ENCODE assay signal across 11 mouse cellular contexts in the genomic region with DNA sequence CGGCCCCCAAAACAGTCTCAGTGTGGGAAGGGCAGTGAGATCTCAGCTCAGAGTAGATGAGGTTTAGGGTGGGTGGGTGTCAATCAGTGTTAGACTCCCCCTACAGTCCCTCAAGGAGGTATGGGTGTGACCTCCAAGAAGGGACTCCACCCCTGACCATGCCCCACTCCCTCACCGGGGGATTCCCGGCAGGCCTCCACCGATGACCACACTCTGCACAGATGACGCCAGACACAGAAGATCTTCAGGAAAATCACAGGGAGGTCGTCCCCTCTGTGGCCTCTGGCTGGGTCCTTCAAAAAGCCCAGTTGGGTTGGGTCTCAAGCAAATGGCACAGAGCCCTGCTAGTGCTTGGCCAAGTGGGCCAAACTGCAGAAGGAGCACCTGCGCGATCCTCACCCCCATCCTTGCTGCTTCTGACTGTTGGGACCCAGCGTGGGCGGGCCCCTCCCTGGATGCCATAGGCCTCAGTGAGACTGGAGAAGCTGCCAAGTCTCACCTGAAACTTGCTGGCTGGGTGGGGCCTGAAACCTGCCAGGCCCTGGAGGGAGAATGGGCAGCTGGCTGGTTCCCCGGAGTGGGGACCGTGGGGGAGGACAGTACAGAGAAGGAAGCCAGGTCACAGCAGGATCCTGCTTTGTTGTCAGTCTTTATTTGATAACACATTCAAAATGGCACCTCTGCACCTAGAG. TPM values are rescaled to one million over a fixed set of nuclear protein-coding genes. Genes with fewer than 3 reads are reported as not detected.
DNase-seq lines count a peak whose midpoint lies in the region; ATAC-seq lines count a peak whose summit lies in the region.
"Had no signal": no experiment of that assay in that cellular context is flagged by ENCODE, and none has a peak within 500 bp of the region (broad histone marks: within the 10 kb centered on the region; RNA-seq: fewer than 3 reads in every experiment).

No protein-coding gene starts in this region.

- no peaks in the 10 kb centered on the region for H3K36me3 ChIP-seq in stomach, embryonic 16.5 days (ENCODE audit: control insufficient read depth, insufficient read depth, low read length)

- no peak overlapping the region for H3K4me2 ChIP-seq in stomach, embryonic 16.5 days (ENCODE audit: low read depth, low read length)

- ATAC-seq in stomach, embryonic 16.5 days (ENCODE audit: insufficient read depth, low FRiP score) = peak; percentile 18; the same call in 1 of the 2 replicates
- no peak for ATAC-seq in inflammation-experienced regulatory T-cells, adult 6 months

- 63% methylated on average over 12 of the region's 12 CpGs for WGBS in stomach, embryonic 16.5 days

- no peaks in the 10 kb centered on the region for H3K27me3 ChIP-seq in stomach, embryonic 16.5 days (ENCODE audit: control insufficient read depth, insufficient read depth, low read length)

- no peak overlapping the region for H3K4me3 ChIP-seq in stomach, embryonic 16.5 days (replicated peaks; ENCODE audit: low read length)

- peak overlapping the region; percentile 67 for H3K27ac ChIP-seq in stomach, embryonic 16.5 days (ENCODE audit: low read length)

- peaks cover 5% of the 10 kb centered on the region; the same call in 1 of the 2 replicates for H3K4me1 ChIP-seq in stomach, embryonic 16.5 days (ENCODE audit: control insufficient read depth, insufficient read depth, low read length)

- DNase-seq in cerebellum, adult 9-11 months = peak; percentile 30
- DNase-seq in cerebellum, adult 11 months = no peak
- peak; percentile 5 for DNase-seq in right cerebral cortex, postnatal 14 days
- DNase-seq in right cerebral cortex, postnatal 36 days (ENCODE audit: low spot score in 2 of 2) = no peak
- DNase-seq in lung, postnatal 10 days = peak; percentile 33
- DNase-seq in natural killer cell, adult 2 months (ENCODE audit: low spot score in 2 of 2) = no peak
- DNase-seq: kidney, postnatal 36 days had no signal

- no peaks in the 10 kb centered on the region for H3K9me3 ChIP-seq in stomach, embryonic 16.5 days (replicated peaks; ENCODE audit: control insufficient read depth, low read length)

- H3K9ac ChIP-seq in stomach, embryonic 16.5 days (ENCODE audit: low read length) = 0 out of 2 replicates have a peak overlapping the region, but pooled peaks have one; percentile 25

RNA-seq across cellular contexts. Expression of a gene that starts 3.3 kb away (rescaled TPM):
- polyA plus RNA-seq in stomach, embryonic 16.5 days (2015; fragmentation: Nextera tagmentation; extraction: Ambion mirVana) = 17.5 and 21.3 TPM in 2 replicates
- 1 to 10 TPM in 2 of 3 experiments, under 1 TPM in 1; 0.67 to 4.4 (median 3.5) TPM for polyA plus RNA-seq in inflammation-experienced regulatory T-cells, adult 6 months (2017; shearing (Covaris generic))

RNA-seq across cellular contexts. Expression of a gene that starts 33.5 kb away (rescaled TPM):
- 55.0 and 59.9 TPM in 2 replicates for polyA plus RNA-seq in stomach, embryonic 16.5 days (2015; fragmentation: Nextera tagmentation; extraction: Ambion mirVana)
- 10 to 100 TPM; 35.0 to 55.9 (median 51.8) TPM for polyA plus RNA-seq in inflammation-experienced regulatory T-cells, adult 6 months (2017; shearing (Covaris generic))

RNA-seq across cellular contexts. Expression of a gene that starts 33.7 kb away (rescaled TPM):
- 78.9 and 88.5 TPM in 2 replicates for polyA plus RNA-seq in stomach, embryonic 16.5 days (2015; fragmentation: Nextera tagmentation; extraction: Ambion mirVana)
- polyA plus RNA-seq in inflammation-experienced regulatory T-cells, adult 6 months (2017; shearing (Covaris generic)) = 10 to 100 TPM; 36.9 to 55.3 (median 39.7) TPM

RNA-seq across cellular contexts. Expression of a gene that starts 38.7 kb away (rescaled TPM):
- not detected in 2 replicates for polyA plus RNA-seq in stomach, embryonic 16.5 days (2015; fragmentation: Nextera tagmentation; extraction: Ambion mirVana)
- polyA plus RNA-seq in inflammation-experienced regulatory T-cells, adult 6 months (2017; shearing (Covaris generic)) = not detected
- polyA plus RNA-seq: heart, embryonic 16.5 days; limb, embryonic 14.5 days had no signal

RNA-seq across cellular contexts. Expression of a gene that starts 58.6 kb away (rescaled TPM):
- 240 and 266 TPM in 2 replicates for polyA plus RNA-seq in stomach, embryonic 16.5 days (2015; fragmentation: Nextera tagmentation; extraction: Ambion mirVana)
- 100 to 1,000 TPM; 203 to 308 (median 286) TPM for polyA plus RNA-seq in inflammation-experienced regulatory T-cells, adult 6 months (2017; shearing (Covaris generic))

Comparison
In these comparisons a context has a peak if more than half of its experiments do, and no peak if none do; other contexts are left out.
1. DNase-seq: peak in cerebellum, adult 9-11 months (single experiment), right cerebral cortex, postnatal 14 days (single experiment) and lung, postnatal 10 days (single experiment); none in cerebellum, adult 11 months (single experiment), right cerebral cortex, postnatal 36 days (0 of 2) and natural killer cell, adult 2 months (0 of 2).